Mouse (Mus musculus) intestine, postnatal 0 days (tissue): ENCODE data around the gene Bpgm. TPM values are rescaled to one million over a fixed set of nuclear protein-coding genes. Genes with fewer than 3 reads are reported as not detected.
A peak's percentile ranks its signal among the peaks of the same experiment; 100 is the strongest.

Experiments
- ATAC-seq: fragments of 200-750 bp; cut with Nextera tagmentation; 2 replicates; pipeline ENCODE4 v1.8.0; 2017; ENCODE audit warnings: mild to moderate bottlenecking, moderate TSS enrichment, moderate library complexity
- H3K27ac ChIP-seq: fragments of 300-500 bp; sonication (generic); 2 replicates; pipeline ENCODE4 v1.5.1; 2014; ENCODE audit warnings: mild to moderate bottlenecking, low read depth, low read length, moderate library complexity
- H3K27me3 ChIP-seq: fragments of 300-500 bp; sonication (generic); replicated peaks from 2 replicates; pipeline ENCODE4 v1.6.1; 2014; ENCODE audit warnings: low read length, mixed read lengths; ENCODE audit not compliant: control insufficient read depth, insufficient read depth
- H3K36me3 ChIP-seq: fragments of 300-500 bp; sonication (generic); 2 replicates; pipeline ENCODE4 v1.6.1; 2014; ENCODE audit warnings: mild to moderate bottlenecking, moderate library complexity; ENCODE audit not compliant: control insufficient read depth, insufficient read depth
- H3K4me1 ChIP-seq: fragments of 300-500 bp; sonication (generic); replicated peaks from 2 replicates; pipeline ENCODE4 v1.6.1; 2014; ENCODE audit warnings: antibody characterized with exemption, low read length, mixed read lengths; ENCODE audit not compliant: control insufficient read depth, insufficient read depth
- H3K4me2 ChIP-seq: fragments of 300-500 bp; sonication (generic); replicated peaks from 2 replicates; pipeline ENCODE4 v1.6.1; 2014; ENCODE audit warnings: low read depth, mild to moderate bottlenecking, moderate library complexity
- H3K4me3 ChIP-seq: fragments of 300-500 bp; sonication (generic); 2 replicates; pipeline ENCODE4 v1.5.1; 2014; ENCODE audit warnings: low read depth, low read length
- H3K9ac ChIP-seq: fragments of 300-500 bp; sonication (generic); 2 replicates; pipeline ENCODE4 v1.6.1; 2014; ENCODE audit warnings: mild to moderate bottlenecking, low read depth, low read length
- H3K9me3 ChIP-seq: fragments of 300-500 bp; sonication (generic); 2 replicates; pipeline ENCODE4 v1.6.1; 2016; ENCODE audit warnings: mixed run types; ENCODE audit not compliant: control insufficient read depth
- CTCF ChIP-seq: sonication (generic); IDR thresholded peaks from 2 replicates; pipeline ENCODE4 v1.5.1; 2016; ENCODE audit warnings: low read depth, mild to moderate bottlenecking, control low read depth, antibody characterized with exemption, moderate library complexity
- WGBS: fragments of 180-500 bp; shearing (Covaris S2); extraction: QIAGEN DNeasy Blood & Tissue Kit; methylation state at CpG from one replicate; pipeline ENCODE4 v1.1.7; 2014; 5-methylcytosine and 5-hydroxymethylcytosine counted together
- polyA plus RNA-seq: library from polyadenylated mRNA; unstranded; fragments of >200 nt; fragmentation: Nextera tagmentation; extraction: Ambion mirVana; gene quantifications from 2 replicates; pipeline ENCODE4 v1.2.1, GENCODE M21; 2015

Bpgm gene
- polyA plus RNA-seq, 1 experiment from 2014 or later: 70.8 TPM

GRCm38 (mm10) chr6:34481349-34481748 lies 5.3 kb downstream of the Bpgm start:
- Histone ChIP-seq H3K9me3 (no peaks in the 10 kb centered on the region), H3K4me2 (no peak overlapping the region), H3K36me3 (no peaks in the 10 kb centered on the region; the same call in 1 of the 2 replicates), H3K4me3 (no peak overlapping the region), H3K27me3 (no peaks in the 10 kb centered on the region), H3K27ac (peak overlapping the region; percentile 67), H3K9ac (no peak overlapping the region), H3K4me1 (peaks cover 4% of the 10 kb centered on the region; the same call in 1 of the 2 replicates)
- no peak for ATAC-seq
- 57% methylated on average over 6 of the region's 6 CpGs for WGBS
- TF ChIP-seq CTCF: no peak

GRCm38 (mm10) chr6:34482842-34483241 lies 6.8 kb downstream of the Bpgm start:
- Histone ChIP-seq H3K36me3 (peaks cover 6% of the 10 kb centered on the region), H3K4me2 (peak overlapping the region; percentile 25; the same call in 1 of the 2 replicates), H3K9me3 (no peaks in the 10 kb centered on the region), H3K27ac (peak overlapping the region; percentile 90), H3K9ac (no peak overlapping the region), H3K4me1 (peaks cover 4% of the 10 kb centered on the region; the same call in 1 of the 2 replicates), H3K4me3 (no peak overlapping the region), H3K27me3 (no peaks in the 10 kb centered on the region)
- 36% methylated on average over 4 of the region's 4 CpGs for WGBS
- TF ChIP-seq CTCF: no peak
- peak; percentile 78 for ATAC-seq

GRCm38 (mm10) chr6:34483390-34483789 lies 7.4 kb downstream of the Bpgm start:
- H3K27ac ChIP-seq: peak overlapping the region; percentile 90
- WGBS: 72% methylated on average over 5 of the region's 5 CpGs
- H3K9me3 ChIP-seq: no peaks in the 10 kb centered on the region
- no peaks in the 10 kb centered on the region for H3K27me3 ChIP-seq
- H3K9ac ChIP-seq: no peak overlapping the region
- ATAC-seq: no peak
- peak; percentile 48 for TF ChIP-seq CTCF
- peaks cover 12% of the 10 kb centered on the region for H3K36me3 ChIP-seq
- no peak overlapping the region for H3K4me3 ChIP-seq
- peaks cover 4% of the 10 kb centered on the region; the same call in 1 of the 2 replicates for H3K4me1 ChIP-seq
- no peak overlapping the region for H3K4me2 ChIP-seq

- TF ChIP-seq CTCF: no peak
- H3K36me3 ChIP-seq: peaks cover 16% of the 10 kb centered on the region
- H3K4me2 ChIP-seq: no peak overlapping the region
- H3K9ac ChIP-seq: no peak overlapping the region
- no peaks in the 10 kb centered on the region for H3K9me3 ChIP-seq
- H3K4me1 ChIP-seq: peaks cover 4% of the 10 kb centered on the region; the same call in 1 of the 2 replicates
- H3K27me3 ChIP-seq: no peaks in the 10 kb centered on the region
- no peak overlapping the region for H3K4me3 ChIP-seq
- WGBS: 94% methylated on average over 7 of the region's 7 CpGs
- ATAC-seq: no peak
- H3K27ac ChIP-seq: peak overlapping the region; percentile 90
Observed at GRCm38 (mm10) chr6:34483811-34484210, 7.8 kb downstream of the Bpgm start.

GRCm38 (mm10) chr6:34486071-34486626 lies 10.1 kb downstream of the Bpgm start:
- Histone ChIP-seq H3K9me3 (no peaks in the 10 kb centered on the region), H3K9ac (no peak overlapping the region), H3K4me2 (no peak overlapping the region), H3K36me3 (peaks cover 20% of the 10 kb centered on the region), H3K4me1 (peaks cover 2% of the 10 kb centered on the region; the same call in 1 of the 2 replicates), H3K4me3 (no peak overlapping the region), H3K27me3 (no peaks in the 10 kb centered on the region), H3K27ac (no peak overlapping the region)
- ATAC-seq: no peak
- no peak for TF ChIP-seq CTCF
- 72% methylated on average over 14 of the region's 14 CpGs for WGBS

- TF ChIP-seq CTCF: no peak
- peak; percentile 65 for ATAC-seq
- Histone ChIP-seq H3K4me1 (peaks cover 10% of the 10 kb centered on the region), H3K9me3 (no peaks in the 10 kb centered on the region), H3K36me3 (peaks cover 15% of the 10 kb centered on the region; the same call in 1 of the 2 replicates), H3K4me2 (no peak overlapping the region), H3K27me3 (no peaks in the 10 kb centered on the region), H3K4me3 (no peak overlapping the region), H3K27ac (peak overlapping the region; percentile 86), H3K9ac (no peak overlapping the region)
- WGBS: 83% methylated on average over 21 of the region's 21 CpGs
Observed at GRCm38 (mm10) chr6:34493327-34494095, 17.5 kb downstream of the Bpgm start.
